Mouse (Mus musculus) embryonic facial prominence, embryonic 12.5 days (tissue): ENCODE measurements at regions not wholly inside any gene's neighbourhood (a gene's known extent, or its start where the extent isn't known, plus 50 kb on each side); places are given as distances from the start of the nearest gene placed in this dataset.

Experiments
- ATAC-seq: fragments of 200-750 bp; cut with Nextera tagmentation; 2 replicates; pipeline ENCODE4 v1.8.0; 2017; ENCODE audit not compliant: insufficient number of reproducible peaks, insufficient read depth, low FRiP score, low TSS enrichment
- H3K27ac ChIP-seq: fragments of 300-500 bp; sonication (generic); 2 replicates; pipeline ENCODE4 v1.5.1; 2016; ENCODE audit warnings: mild to moderate bottlenecking
- H3K27me3 ChIP-seq: fragments of 300-500 bp; sonication (generic); 2 replicates; pipeline ENCODE4 v1.6.1; 2016; ENCODE audit warnings: mild to moderate bottlenecking, moderate library complexity
- H3K36me3 ChIP-seq: fragments of 300-500 bp; sonication (generic); 2 replicates; pipeline ENCODE4 v1.6.1; 2016; ENCODE audit warnings: mild to moderate bottlenecking
- H3K4me1 ChIP-seq: fragments of 300-500 bp; sonication (generic); 2 replicates; pipeline ENCODE4 v1.6.1; 2016
- H3K4me2 ChIP-seq: fragments of 300-500 bp; sonication (generic); replicated peaks from 2 replicates; pipeline ENCODE4 v1.6.1; 2016; ENCODE audit warnings: mild to moderate bottlenecking, moderate library complexity
- H3K4me3 ChIP-seq: fragments of 300-500 bp; sonication (generic); 2 replicates; pipeline ENCODE4 v1.5.1; 2016; ENCODE audit warnings: mild to moderate bottlenecking
- H3K9ac ChIP-seq: fragments of 300-500 bp; sonication (generic); 2 replicates; pipeline ENCODE4 v1.6.1; 2016; ENCODE audit warnings: mild to moderate bottlenecking, moderate library complexity
- H3K9me3 ChIP-seq: fragments of 300-500 bp; sonication (generic); 2 replicates; pipeline ENCODE4 v1.6.1; 2016; ENCODE audit warnings: mild to moderate bottlenecking, moderate library complexity
- WGBS: fragments of 180-500 bp; shearing (Covaris S2); methylation state at CpG from one replicate; pipeline ENCODE4 v1.1.7; 2016; 5-methylcytosine and 5-hydroxymethylcytosine counted together

DNA sequence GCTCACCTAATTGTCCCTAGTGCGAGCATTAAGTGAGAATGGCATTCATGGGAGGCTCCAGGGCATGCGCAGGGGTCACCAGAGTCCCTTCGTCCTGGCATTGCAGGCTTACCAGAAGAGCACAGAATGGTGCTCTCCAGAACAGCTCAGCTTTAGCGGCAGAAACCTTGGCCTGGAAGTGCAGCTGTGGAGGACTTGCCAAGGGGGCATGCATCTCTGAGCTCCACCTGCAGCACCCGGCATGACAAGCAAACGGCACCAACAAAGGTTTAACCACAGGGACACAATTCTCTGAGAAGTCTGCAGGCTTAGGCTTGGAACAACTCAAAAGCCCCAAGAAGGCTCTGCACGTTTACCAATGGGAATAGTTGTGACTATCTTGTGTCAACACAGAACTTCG is 128.4 kb downstream of the Rpap3 start:
- Histone ChIP-seq H3K27me3 (no peaks in the 10 kb centered on the region), H3K27ac (no peak overlapping the region), H3K9ac (no peak overlapping the region), H3K36me3 (no peaks in the 10 kb centered on the region), H3K4me1 (peaks cover 3% of the 10 kb centered on the region; the same call in 1 of the 2 replicates), H3K9me3 (no peaks in the 10 kb centered on the region), H3K4me3 (no peak overlapping the region), H3K4me2 (no peak overlapping the region)
- 81% methylated on average over 8 of the region's 8 CpGs for WGBS
- no peak for ATAC-seq

DNA sequence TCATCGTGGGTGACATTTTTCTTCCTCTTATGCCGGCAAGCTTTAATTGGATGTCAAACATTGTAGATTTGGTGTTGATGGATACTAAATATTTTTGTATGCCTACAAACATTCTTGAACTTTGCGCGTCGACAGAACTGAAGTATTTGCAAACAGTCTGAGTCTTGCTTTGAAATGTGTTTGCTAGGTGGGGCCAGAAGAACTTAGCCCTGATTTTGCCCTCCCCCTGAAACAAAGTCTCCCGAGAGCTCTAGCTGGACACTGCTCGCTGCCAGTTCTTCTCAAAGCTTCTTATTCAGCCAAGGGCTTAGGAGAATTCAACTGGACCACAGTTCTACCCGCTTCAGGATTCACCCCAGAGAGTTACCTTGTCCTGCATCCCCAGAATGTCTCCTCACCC is 133.0 kb downstream of the Rpap3 start:
- 84% methylated on average over 8 of the region's 8 CpGs for whole genome bisulfite sequencing
- no peak for ATAC-seq

DNA sequence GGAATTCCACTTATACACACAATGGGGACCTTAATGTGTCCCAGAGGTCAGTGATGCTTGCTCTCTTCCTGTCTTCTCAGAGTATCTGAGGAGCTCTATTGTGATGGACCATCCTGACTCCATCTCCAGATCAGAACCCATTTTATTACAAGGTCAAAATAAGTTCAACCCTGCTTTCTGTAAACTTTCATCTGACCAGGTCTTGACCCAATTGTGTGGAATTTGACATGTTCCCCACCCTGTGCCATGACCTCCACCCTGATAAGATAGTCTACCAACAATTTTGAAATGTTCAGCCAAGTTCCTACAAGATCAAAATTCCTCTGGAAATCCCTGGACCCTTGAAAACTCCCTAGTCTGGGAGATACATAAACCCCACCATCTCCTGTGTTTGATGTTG is 133.7 kb downstream of the Rpap3 start:
- no peak for ATAC-seq
- no peak overlapping the region for H3K27ac ChIP-seq
- H3K36me3 ChIP-seq, result no peaks in the 10 kb centered on the region
- H3K9ac ChIP-seq, result no peak overlapping the region
- no peak overlapping the region for H3K4me2 ChIP-seq
- H3K9me3 ChIP-seq, result no peaks in the 10 kb centered on the region
- H3K27me3 ChIP-seq, result no peaks in the 10 kb centered on the region
- peaks cover 3% of the 10 kb centered on the region; the same call in 1 of the 2 replicates for H3K4me1 ChIP-seq
- H3K4me3 ChIP-seq, result no peak overlapping the region

More for the DNA sequence above, 133.0 kb downstream of the Rpap3 start:
- H3K4me3 ChIP-seq, result no peak overlapping the region
- no peak overlapping the region for H3K4me2 ChIP-seq
- no peaks in the 10 kb centered on the region for H3K36me3 ChIP-seq
- no peaks in the 10 kb centered on the region for H3K27me3 ChIP-seq
- H3K9me3 ChIP-seq, result no peaks in the 10 kb centered on the region
- peaks cover 3% of the 10 kb centered on the region; the same call in 1 of the 2 replicates for H3K4me1 ChIP-seq
- H3K9ac ChIP-seq, result no peak overlapping the region
- H3K27ac ChIP-seq, result no peak overlapping the region

DNA sequence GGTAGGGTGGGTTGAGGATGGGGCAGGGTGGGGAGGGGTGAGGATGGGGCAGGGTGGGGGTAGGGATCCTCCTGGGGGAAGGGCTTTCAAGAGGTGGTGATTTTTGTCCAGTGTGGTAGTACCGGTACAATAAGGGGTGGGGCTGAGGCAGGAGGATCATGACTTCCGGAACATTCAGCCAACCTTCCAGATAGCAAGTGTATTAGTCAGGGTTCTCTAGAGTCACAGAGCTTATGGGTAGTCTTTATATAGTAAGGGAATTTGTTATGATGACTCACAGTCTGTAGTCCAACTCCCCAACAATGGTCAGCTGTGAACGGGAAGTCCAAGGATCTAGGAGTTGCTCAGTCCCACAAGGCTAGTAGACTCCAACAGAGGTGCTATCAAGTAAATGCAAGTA is 145.5 kb downstream of the Rpap3 start:
- Histone ChIP-seq H3K4me1 (no peaks in the 10 kb centered on the region), H3K27me3 (no peaks in the 10 kb centered on the region), H3K9ac (no peak overlapping the region), H3K36me3 (no peaks in the 10 kb centered on the region), H3K9me3 (peaks cover 9% of the 10 kb centered on the region; the same call in 1 of the 2 replicates), H3K4me3 (no peak overlapping the region), H3K4me2 (no peak overlapping the region), H3K27ac (no peak overlapping the region)
- WGBS, result 99% methylated on average over 3 of the region's 3 CpGs
- ATAC-seq, result no peak

DNA sequence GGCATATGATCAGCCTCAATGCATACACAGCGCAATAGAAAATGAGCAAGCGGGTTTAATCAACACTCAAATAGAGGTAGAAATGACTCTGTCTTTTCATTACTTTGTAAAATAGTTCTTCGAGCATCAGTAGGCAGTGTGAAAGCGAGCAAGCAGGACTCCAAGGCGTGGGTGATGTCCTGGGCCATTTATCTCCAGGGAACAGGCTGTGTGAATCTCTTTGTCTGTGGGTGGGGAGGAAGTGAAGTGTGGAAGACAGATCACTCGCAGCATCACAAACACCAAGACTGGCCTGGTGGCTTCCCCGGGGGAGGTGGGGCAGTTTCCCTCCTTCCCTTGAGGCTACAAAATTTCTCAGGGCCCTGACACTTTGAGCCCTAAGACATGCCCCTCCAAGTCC is 146.9 kb downstream of the Rpap3 start:
- no peaks in the 10 kb centered on the region for H3K36me3 ChIP-seq
- whole genome bisulfite sequencing, result 89% methylated on average over 7 of the region's 7 CpGs
- no peaks in the 10 kb centered on the region for H3K4me1 ChIP-seq
- no peak overlapping the region for H3K4me2 ChIP-seq
- H3K9me3 ChIP-seq, result peaks cover 9% of the 10 kb centered on the region; the same call in 1 of the 2 replicates
- H3K27ac ChIP-seq, result no peak overlapping the region
- no peaks in the 10 kb centered on the region for H3K27me3 ChIP-seq
- no peak for ATAC-seq
- H3K9ac ChIP-seq, result no peak overlapping the region
- no peak overlapping the region for H3K4me3 ChIP-seq

DNA sequence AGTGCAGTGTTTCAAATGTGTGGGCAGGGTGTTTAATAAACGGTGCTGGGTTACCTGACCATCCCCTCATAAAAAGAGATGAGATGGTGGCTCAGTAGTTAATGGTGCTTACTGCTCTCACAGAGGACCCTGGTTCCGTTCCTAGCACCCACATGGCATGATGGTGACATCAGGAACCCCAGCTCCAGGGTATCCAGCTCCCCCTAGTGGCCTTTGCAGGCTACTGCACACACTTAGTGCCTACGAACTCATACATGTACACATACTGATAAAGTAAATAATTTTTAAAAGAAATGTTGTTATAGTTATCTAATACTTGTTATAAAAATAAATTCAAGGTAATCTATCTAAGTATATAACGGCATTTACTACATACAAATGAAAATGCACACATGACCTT is 157.3 kb downstream of the Rpap3 start:
- ATAC-seq, result no peak
- Histone ChIP-seq H3K9ac (no peak overlapping the region), H3K36me3 (no peaks in the 10 kb centered on the region), H3K9me3 (no peaks in the 10 kb centered on the region), H3K4me3 (no peak overlapping the region), H3K4me2 (no peak overlapping the region), H3K27ac (no peak overlapping the region), H3K4me1 (no peaks in the 10 kb centered on the region), H3K27me3 (no peaks in the 10 kb centered on the region)
- WGBS, result 95% methylated on average over 4 of the region's 4 CpGs

DNA sequence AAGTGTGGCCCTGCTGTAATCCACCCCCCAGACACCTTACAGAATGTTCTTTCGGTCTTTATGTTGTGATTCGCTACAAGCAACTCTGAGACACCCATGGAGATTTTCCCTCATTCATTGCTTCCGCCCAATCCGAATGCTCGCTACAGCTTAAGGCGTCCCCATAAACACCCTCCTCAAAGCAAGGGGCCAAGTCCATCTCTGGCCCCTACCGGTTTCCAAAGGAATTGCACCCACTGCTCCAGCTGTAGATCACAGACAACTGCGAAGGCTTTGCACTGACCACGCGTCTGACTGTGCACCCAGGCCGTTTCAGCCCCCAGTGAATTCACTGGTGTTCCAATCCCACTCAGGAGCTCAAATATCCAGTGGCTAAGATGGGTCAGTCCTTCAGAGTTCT is 160.6 kb downstream of the Rpap3 start:
- 86% methylated on average over 11 of the region's 11 CpGs for WGBS

DNA sequence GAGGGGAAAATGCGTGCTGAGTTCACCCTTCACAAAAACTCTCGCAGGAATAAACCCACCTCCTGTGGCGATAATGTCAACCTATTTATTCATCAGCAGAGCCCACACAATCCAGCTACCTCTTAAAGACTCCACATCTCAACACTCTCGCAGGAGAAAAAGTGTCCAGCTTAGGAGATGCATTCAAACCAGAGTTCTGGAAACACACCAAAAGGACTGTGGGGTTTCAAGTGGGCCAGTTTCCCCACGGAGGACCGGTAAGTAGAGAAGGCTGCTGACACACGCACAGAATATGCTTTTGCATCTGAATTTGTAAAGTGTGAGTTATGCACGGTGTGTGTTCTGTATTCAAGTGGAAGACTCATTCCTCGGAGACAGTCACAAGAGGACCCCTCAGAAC is 164.0 kb downstream of the Rpap3 start:
- H3K27me3 ChIP-seq, result no peaks in the 10 kb centered on the region
- H3K4me3 ChIP-seq, result no peak overlapping the region
- H3K36me3 ChIP-seq, result no peaks in the 10 kb centered on the region
- no peak overlapping the region for H3K27ac ChIP-seq
- no peak overlapping the region for H3K4me2 ChIP-seq
- ATAC-seq, result no peak
- no peaks in the 10 kb centered on the region for H3K4me1 ChIP-seq
- WGBS, result 84% methylated on average over 9 of the region's 9 CpGs
- no peak overlapping the region for H3K9ac ChIP-seq
- H3K9me3 ChIP-seq, result no peaks in the 10 kb centered on the region

More for the DNA sequence above, 160.6 kb downstream of the Rpap3 start:
- Histone ChIP-seq H3K27me3 (no peaks in the 10 kb centered on the region), H3K4me3 (no peak overlapping the region), H3K4me2 (no peak overlapping the region), H3K9me3 (no peaks in the 10 kb centered on the region), H3K4me1 (no peaks in the 10 kb centered on the region), H3K9ac (no peak overlapping the region), H3K36me3 (no peaks in the 10 kb centered on the region), H3K27ac (no peak overlapping the region)
- no peak for ATAC-seq

DNA sequence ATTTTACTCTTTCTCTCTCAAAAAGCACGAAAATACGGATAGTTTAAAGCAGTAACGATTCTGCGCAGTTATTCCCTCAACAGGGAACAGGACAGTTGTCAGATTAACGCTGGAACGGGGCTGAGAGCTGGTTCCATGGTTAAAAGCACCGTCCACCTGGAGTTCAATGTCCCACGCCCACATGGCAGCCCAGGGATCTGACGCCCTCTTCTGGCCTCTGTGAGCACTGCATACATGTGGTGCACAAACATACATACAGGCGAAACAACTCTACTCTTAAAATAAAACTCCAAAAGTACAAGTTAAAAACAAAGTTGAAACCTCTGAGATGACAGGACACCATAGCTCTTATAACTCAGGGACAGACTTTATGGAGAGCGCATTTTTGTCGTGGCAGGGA is 169.5 kb downstream of the Rpap3 start:
- Histone ChIP-seq H3K9me3 (no peaks in the 10 kb centered on the region), H3K36me3 (no peaks in the 10 kb centered on the region), H3K4me3 (no peak overlapping the region), H3K9ac (no peak overlapping the region), H3K27me3 (no peaks in the 10 kb centered on the region), H3K27ac (no peak overlapping the region), H3K4me1 (no peaks in the 10 kb centered on the region), H3K4me2 (no peak overlapping the region)
- WGBS, result 92% methylated on average over 12 of the region's 12 CpGs
- ATAC-seq, result no peak

DNA sequence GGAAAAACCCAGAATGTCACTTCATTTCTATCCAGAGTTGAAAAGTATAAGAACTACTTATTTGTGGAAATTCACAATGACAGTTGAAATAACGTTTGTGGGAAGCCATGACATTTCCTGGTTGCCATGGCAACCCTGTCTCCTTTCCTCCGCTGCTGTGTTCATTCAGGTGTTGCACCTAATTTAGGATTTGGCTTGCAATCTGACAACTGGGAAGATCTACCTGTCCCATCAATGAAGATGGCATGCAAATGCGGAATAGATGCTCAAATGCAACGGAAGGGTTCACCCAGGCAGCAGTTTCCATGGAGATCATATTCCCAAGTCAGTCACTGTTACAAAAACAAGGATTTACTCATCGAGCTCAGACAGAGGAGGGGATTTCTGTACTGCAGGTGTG is 170.7 kb downstream of the Rpap3 start:
- Histone ChIP-seq H3K4me2 (no peak overlapping the region), H3K9me3 (no peaks in the 10 kb centered on the region), H3K27me3 (no peaks in the 10 kb centered on the region), H3K4me3 (no peak overlapping the region), H3K9ac (no peak overlapping the region), H3K4me1 (no peaks in the 10 kb centered on the region), H3K36me3 (no peaks in the 10 kb centered on the region), H3K27ac (no peak overlapping the region)
- WGBS, result 71% methylated on average over 5 of the region's 5 CpGs
- ATAC-seq, result no peak

DNA sequence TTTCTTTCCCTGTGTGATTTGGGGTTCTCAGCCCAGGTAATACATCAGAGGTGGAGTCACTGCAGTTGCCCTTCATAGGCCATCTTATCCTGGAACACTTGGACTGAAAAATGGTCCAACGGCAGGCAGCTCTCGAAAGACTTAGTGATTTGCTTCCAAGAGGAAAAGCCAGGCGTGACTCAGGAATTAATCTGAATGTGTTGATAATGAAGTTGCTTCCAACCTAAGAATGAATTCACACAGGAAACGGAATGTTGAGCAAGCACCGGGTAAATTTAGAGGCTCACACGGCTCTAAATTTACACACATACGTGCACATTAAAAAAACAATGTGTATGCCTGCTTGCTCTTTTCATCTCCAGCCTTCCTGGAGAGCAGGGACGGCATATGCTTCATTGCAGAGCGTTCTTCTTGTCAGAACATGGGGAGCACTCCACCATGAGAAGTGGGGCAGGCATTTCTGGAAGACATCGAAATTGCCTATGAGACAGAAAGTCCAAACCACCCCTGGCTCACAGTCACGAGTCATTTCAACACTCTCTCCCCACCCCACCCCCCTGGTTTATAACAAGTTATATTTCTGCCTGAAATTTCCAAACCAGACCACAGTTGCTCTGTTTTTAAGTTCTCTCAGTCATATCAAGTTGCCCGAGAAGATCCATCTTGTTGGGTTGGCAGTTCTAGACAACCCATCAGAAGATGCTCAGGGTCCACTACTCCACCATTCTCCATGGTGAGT is 171.9 kb downstream of the Rpap3 start:
- H3K9ac ChIP-seq, result no peak overlapping the region
- no peak for ATAC-seq
- H3K4me1 ChIP-seq, result no peaks in the 10 kb centered on the region

DNA sequence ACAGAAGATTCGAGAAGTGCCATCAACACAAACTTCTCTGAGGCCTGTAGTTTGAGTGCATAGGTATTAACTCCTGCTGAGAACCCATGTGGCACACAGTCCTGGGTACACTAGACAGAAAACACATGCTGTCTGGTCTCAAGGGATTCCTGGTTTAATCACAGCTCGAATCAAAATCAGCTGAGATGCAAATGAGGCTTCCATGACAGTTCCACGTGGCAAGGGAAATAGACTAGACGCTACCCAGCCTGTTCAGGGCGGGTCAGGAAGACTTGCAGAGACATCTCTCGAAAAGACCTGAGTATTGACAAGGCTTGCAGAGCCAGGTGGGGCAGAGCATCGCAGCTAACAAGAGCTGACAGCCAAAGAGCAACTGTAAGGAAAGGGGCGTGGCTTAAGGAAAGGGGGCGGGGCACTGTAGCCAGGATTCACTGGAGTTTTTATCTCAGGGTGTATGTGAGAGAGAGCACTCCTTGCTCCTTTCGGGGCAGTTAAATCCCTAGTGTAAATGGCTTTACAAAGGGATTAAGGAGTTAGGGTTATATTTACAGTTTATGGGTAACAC is 173.2 kb downstream of the Rpap3 start:
- H3K4me3 ChIP-seq, result no peak overlapping the region
- 53% methylated on average over 10 of the region's 10 CpGs for WGBS

More for the DNA sequence above, 171.9 kb downstream of the Rpap3 start:
- Histone ChIP-seq H3K9me3 (no peaks in the 10 kb centered on the region), H3K27me3 (no peaks in the 10 kb centered on the region), H3K36me3 (no peaks in the 10 kb centered on the region), H3K4me3 (no peak overlapping the region), H3K27ac (no peak overlapping the region), H3K4me2 (no peak overlapping the region)
- 86% methylated on average over 12 of the region's 12 CpGs for WGBS

More for the DNA sequence above, 173.2 kb downstream of the Rpap3 start:
- no peaks in the 10 kb centered on the region for H3K4me1 ChIP-seq
- H3K4me2 ChIP-seq, result no peak overlapping the region
- no peaks in the 10 kb centered on the region for H3K27me3 ChIP-seq
- H3K9ac ChIP-seq, result no peak overlapping the region
- no peak overlapping the region for H3K27ac ChIP-seq
- ATAC-seq, result no peak
- no peaks in the 10 kb centered on the region for H3K9me3 ChIP-seq
- H3K36me3 ChIP-seq, result no peaks in the 10 kb centered on the region
